ENCODE assay signal across 12 mouse cellular contexts in the genomic region with DNA sequence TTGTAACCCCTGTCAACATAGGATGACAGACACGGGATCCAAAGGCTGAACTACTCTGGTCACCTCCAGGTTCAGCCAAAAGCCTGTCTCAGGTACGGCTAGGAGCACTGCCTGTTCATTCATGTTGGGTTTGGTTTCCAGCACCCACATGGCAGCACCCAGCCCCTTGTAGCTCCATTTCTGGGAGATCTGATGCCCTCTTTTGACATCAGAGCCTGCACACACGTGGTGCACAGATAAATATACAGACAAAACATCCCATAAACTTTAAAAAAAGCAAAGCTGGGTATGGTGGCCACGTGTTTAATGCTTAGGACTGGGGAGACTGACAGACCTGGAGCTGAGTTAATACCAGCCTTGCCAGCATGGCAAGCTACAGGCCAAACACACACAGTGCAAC. TPM values are rescaled to one million over a fixed set of nuclear protein-coding genes. Genes with fewer than 3 reads are reported as not detected.
DNase-seq lines count a peak whose midpoint lies in the region; ATAC-seq and TF ChIP-seq lines count a peak whose summit lies in the region.
"Had no signal": no experiment of that assay in that cellular context is flagged by ENCODE, and none has a peak within 500 bp of the region (broad histone marks: within the 10 kb centered on the region; RNA-seq: fewer than 3 reads in every experiment).

No protein-coding gene starts in this region.

- no peak overlapping the region for H3K4me3 ChIP-seq in heart, embryonic 13.5 days
- no peak overlapping the region for H3K4me3 ChIP-seq in lung, embryonic 15.5 days
- H3K4me3 ChIP-seq in embryonic facial prominence, embryonic 14.5 days (ENCODE audit: low read depth, low read length): no peak overlapping the region
- no peak overlapping the region for H3K4me3 ChIP-seq in liver, postnatal 0 days (ENCODE audit: low read depth, low read length)

- DNase-seq in heart, postnatal 25 days (ENCODE audit: low spot score): no peak
- DNase-seq in lung, postnatal 36 days: no peak
- DNase-seq in embryonic facial prominence, embryonic 14.5 days (ENCODE audit: low spot score): no peak
- no peak for DNase-seq in liver, postnatal 0 days
- DNase-seq in urinary bladder, postnatal 4 days (ENCODE audit: low spot score in 2 of 2): no peak
- DNase-seq in right cerebral cortex, postnatal 4 days: no peak
- DNase-seq: left cerebral cortex, postnatal 4 days; right cerebral cortex, postnatal 14 days had no signal

- no peaks in the 10 kb centered on the region; the same call in 1 of the 2 replicates for H3K9me3 ChIP-seq in heart, embryonic 13.5 days
- no peaks in the 10 kb centered on the region for H3K9me3 ChIP-seq in lung, embryonic 15.5 days
- no peaks in the 10 kb centered on the region for H3K9me3 ChIP-seq in embryonic facial prominence, embryonic 14.5 days (ENCODE audit: control insufficient read depth, low read length)
- H3K9me3 ChIP-seq in liver, postnatal 0 days (ENCODE audit: low read length): no peaks in the 10 kb centered on the region

- no peak for TF ChIP-seq CTCF in liver, postnatal 0 days (IDR thresholded peaks at IDR 0.05; ENCODE audit: low read depth)

- no peaks in the 10 kb centered on the region for H3K27me3 ChIP-seq in heart, embryonic 13.5 days (replicated peaks)
- H3K27me3 ChIP-seq in lung, embryonic 15.5 days: no peaks in the 10 kb centered on the region
- H3K27me3 ChIP-seq in embryonic facial prominence, embryonic 14.5 days (replicated peaks; ENCODE audit: control insufficient read depth, insufficient read depth, low read length): no peaks in the 10 kb centered on the region
- no peaks in the 10 kb centered on the region for H3K27me3 ChIP-seq in liver, postnatal 0 days (ENCODE audit: insufficient read depth, low read length)

- TF ChIP-seq EP300 in liver, postnatal 0 days (IDR thresholded peaks at IDR 0.05; ENCODE audit: low read depth): no peak

- no peak overlapping the region for H3K27ac ChIP-seq in heart, embryonic 13.5 days (replicated peaks)
- H3K27ac ChIP-seq in lung, embryonic 15.5 days: 0 out of 2 replicates have a peak overlapping the region, but pooled peaks have one; percentile 82
- H3K27ac ChIP-seq in embryonic facial prominence, embryonic 14.5 days (replicated peaks; ENCODE audit: low read depth, low read length): no peak overlapping the region
- peak overlapping the region; percentile 85 for H3K27ac ChIP-seq in liver, postnatal 0 days (ENCODE audit: low read depth)

- ATAC-seq in heart, embryonic 13.5 days (ENCODE audit: extremely low read depth, insufficient number of reproducible peaks, low FRiP score, low TSS enrichment): no peak
- no peak for ATAC-seq in lung, embryonic 15.5 days (ENCODE audit: borderline replicate concordance, extremely low read depth, low FRiP score, low TSS enrichment)
- ATAC-seq in embryonic facial prominence, embryonic 14.5 days (ENCODE audit: low read depth): no peak
- no peak for ATAC-seq in liver, postnatal 0 days
- ATAC-seq: activated CD4-positive, CD25-positive, alpha-beta regulatory T cell, adult 4 months had no signal

- H3K4me1 ChIP-seq in heart, embryonic 13.5 days: peaks cover 27% of the 10 kb centered on the region
- H3K4me1 ChIP-seq in lung, embryonic 15.5 days: peaks cover 25% of the 10 kb centered on the region
- H3K4me1 ChIP-seq in embryonic facial prominence, embryonic 14.5 days (ENCODE audit: control insufficient read depth, insufficient read depth, low read length): peaks cover 13% of the 10 kb centered on the region
- H3K4me1 ChIP-seq in liver, postnatal 0 days (ENCODE audit: insufficient read depth): peaks cover 22% of the 10 kb centered on the region

- peak overlapping the region; percentile 97; the same call in 1 of the 2 replicates for H3K4me2 ChIP-seq in heart, embryonic 13.5 days
- H3K4me2 ChIP-seq in lung, embryonic 15.5 days: peak overlapping the region; percentile 84; the same call in 1 of the 2 replicates
- H3K4me2 ChIP-seq in embryonic facial prominence, embryonic 14.5 days (ENCODE audit: low read depth, low read length): no peak overlapping the region
- 0 out of 2 replicates have a peak overlapping the region, but pooled peaks have one; percentile 88 for H3K4me2 ChIP-seq in liver, postnatal 0 days (ENCODE audit: low read depth, low read length)

- WGBS in heart, embryonic 13.5 days: 41% methylated on average over 4 of the region's 4 CpGs
- 41% methylated on average over 4 of the region's 4 CpGs for WGBS in lung, embryonic 15.5 days
- 35% methylated on average over 4 of the region's 4 CpGs for WGBS in embryonic facial prominence, embryonic 14.5 days
- WGBS in liver, postnatal 0 days (ENCODE audit: insufficient replicate concordance): 34% methylated on average over 4 of the region's 4 CpGs

- intact Hi-C loops in heart, postnatal 25 days (cut with DNase I): no loop called here

- H3K9ac ChIP-seq in heart, embryonic 13.5 days: peak overlapping the region; percentile 98
- H3K9ac ChIP-seq in lung, embryonic 15.5 days: no peak overlapping the region
- peak overlapping the region; percentile 74; the same call in 1 of the 2 replicates for H3K9ac ChIP-seq in embryonic facial prominence, embryonic 14.5 days (ENCODE audit: low read depth, low read length)
- peak overlapping the region; percentile 80; the same call in 1 of the 2 replicates for H3K9ac ChIP-seq in liver, postnatal 0 days (replicated peaks)

- peaks cover 64% of the 10 kb centered on the region for H3K36me3 ChIP-seq in heart, embryonic 13.5 days
- H3K36me3 ChIP-seq in lung, embryonic 15.5 days: peaks cover 57% of the 10 kb centered on the region
- H3K36me3 ChIP-seq in embryonic facial prominence, embryonic 14.5 days (ENCODE audit: control insufficient read depth, insufficient read depth, low read length): peaks cover 58% of the 10 kb centered on the region
- H3K36me3 ChIP-seq in liver, postnatal 0 days (replicated peaks; ENCODE audit: insufficient read depth, low read length): peaks cover 50% of the 10 kb centered on the region

RNA-seq across cellular contexts. Expression of gene Uqcr11, which starts 1.3 kb away (rescaled TPM):
- polyA plus RNA-seq in heart, embryonic 13.5 days (2015; fragmentation: Nextera tagmentation; extraction: Ambion mirVana): 1,246 and 1,505 TPM in 2 replicates
- total RNA-seq in heart, postnatal 25 days (2021): 1,000 to 10,000 TPM; 1,983 to 2,045 TPM
- 628 and 681 TPM in 2 replicates for polyA plus RNA-seq in lung, embryonic 15.5 days (2015; fragmentation: Nextera tagmentation; extraction: Ambion mirVana)
- polyA plus RNA-seq in embryonic facial prominence, embryonic 14.5 days (2014; fragmentation: Nextera tagmentation; extraction: Ambion mirVana): 751 and 879 TPM in 2 replicates
- 753 and 771 TPM in 2 replicates for polyA plus RNA-seq in liver, postnatal 0 days (2015; fragmentation: Nextera tagmentation; extraction: Ambion mirVana)

RNA-seq across cellular contexts. Expression of gene Mbd3, which starts 8.6 kb away (rescaled TPM):
- polyA plus RNA-seq in heart, embryonic 13.5 days (2015; fragmentation: Nextera tagmentation; extraction: Ambion mirVana): 170 and 182 TPM in 2 replicates
- 10 to 100 TPM; 85.2 to 88.9 TPM for total RNA-seq in heart, postnatal 25 days (2021)
- 276 and 277 TPM in 2 replicates for polyA plus RNA-seq in lung, embryonic 15.5 days (2015; fragmentation: Nextera tagmentation; extraction: Ambion mirVana)
- 164 and 186 TPM in 2 replicates for polyA plus RNA-seq in embryonic facial prominence, embryonic 14.5 days (2014; fragmentation: Nextera tagmentation; extraction: Ambion mirVana)
- polyA plus RNA-seq in liver, postnatal 0 days (2015; fragmentation: Nextera tagmentation; extraction: Ambion mirVana): 33.4 and 33.5 TPM in 2 replicates

RNA-seq across cellular contexts. Expression of gene Mex3d, which starts 20.5 kb away (rescaled TPM):
- polyA plus RNA-seq in heart, embryonic 13.5 days (2015; fragmentation: Nextera tagmentation; extraction: Ambion mirVana): 3.8 and 4.5 TPM in 2 replicates
- 1 to 10 TPM; 7.5 to 8.8 TPM for total RNA-seq in heart, postnatal 25 days (2021)
- polyA plus RNA-seq in lung, embryonic 15.5 days (2015; fragmentation: Nextera tagmentation; extraction: Ambion mirVana): 7.9 and 9.6 TPM in 2 replicates
- 6.2 and 6.4 TPM in 2 replicates for polyA plus RNA-seq in embryonic facial prominence, embryonic 14.5 days (2014; fragmentation: Nextera tagmentation; extraction: Ambion mirVana)
- 0.72 and 0.99 TPM in 2 replicates for polyA plus RNA-seq in liver, postnatal 0 days (2015; fragmentation: Nextera tagmentation; extraction: Ambion mirVana)

RNA-seq across cellular contexts. Expression of gene Tcf3, which starts 25.5 kb away (rescaled TPM):
- polyA plus RNA-seq in heart, embryonic 13.5 days (2015; fragmentation: Nextera tagmentation; extraction: Ambion mirVana): 55.9 and 57.6 TPM in 2 replicates
- total RNA-seq in heart, postnatal 25 days (2021): 10 to 100 TPM; 20.3 to 20.9 TPM
- polyA plus RNA-seq in lung, embryonic 15.5 days (2015; fragmentation: Nextera tagmentation; extraction: Ambion mirVana): 122 and 126 TPM in 2 replicates
- 93.7 and 112 TPM in 2 replicates for polyA plus RNA-seq in embryonic facial prominence, embryonic 14.5 days (2014; fragmentation: Nextera tagmentation; extraction: Ambion mirVana)
- 28.2 and 29.5 TPM in 2 replicates for polyA plus RNA-seq in liver, postnatal 0 days (2015; fragmentation: Nextera tagmentation; extraction: Ambion mirVana)

RNA-seq across cellular contexts. Expression of gene Plk5, which starts 51.7 kb away (rescaled TPM):
- not detected in 2 replicates for polyA plus RNA-seq in heart, embryonic 13.5 days (2015; fragmentation: Nextera tagmentation; extraction: Ambion mirVana)
- under 1 TPM; 0.18 to 0.36 TPM for total RNA-seq in heart, postnatal 25 days (2021)
- 0.74 and 1.0 TPM in 2 replicates for polyA plus RNA-seq in lung, embryonic 15.5 days (2015; fragmentation: Nextera tagmentation; extraction: Ambion mirVana)
- 0.47 and 0.72 TPM in 2 replicates for polyA plus RNA-seq in embryonic facial prominence, embryonic 14.5 days (2014; fragmentation: Nextera tagmentation; extraction: Ambion mirVana)
- polyA plus RNA-seq in liver, postnatal 0 days (2015; fragmentation: Nextera tagmentation; extraction: Ambion mirVana): 0.08 and 0.20 TPM in 2 replicates
- total RNA-seq: hematopoietic stem cell, adult 5-6 weeks had no signal
- polyA plus RNA-seq: activated CD4-positive, CD25-positive, alpha-beta regulatory T cell, adult 4 months had no signal

Comparison
In these comparisons a context has a peak if more than half of its experiments do, and no peak if none do; other contexts are left out.
1. H3K27ac ChIP-seq: peak in lung, embryonic 15.5 days (single experiment) and liver, postnatal 0 days (single experiment); none in heart, embryonic 13.5 days (single experiment) and embryonic facial prominence, embryonic 14.5 days (single experiment).